Mouse (Mus musculus): ENCODE measurements around the gene Cdk16. TPM values are rescaled to one million over a fixed set of nuclear protein-coding genes. Genes with fewer than 3 reads are reported as not detected.
"Not testable (repeated sequence)": the region's sequence is repeated elsewhere in the genome, so short reads cannot be mapped to it uniquely, and the experiment has no call there.

Cdk16 gene
- polyA plus RNA-seq, 1 experiment = 141 TPM

DNA sequence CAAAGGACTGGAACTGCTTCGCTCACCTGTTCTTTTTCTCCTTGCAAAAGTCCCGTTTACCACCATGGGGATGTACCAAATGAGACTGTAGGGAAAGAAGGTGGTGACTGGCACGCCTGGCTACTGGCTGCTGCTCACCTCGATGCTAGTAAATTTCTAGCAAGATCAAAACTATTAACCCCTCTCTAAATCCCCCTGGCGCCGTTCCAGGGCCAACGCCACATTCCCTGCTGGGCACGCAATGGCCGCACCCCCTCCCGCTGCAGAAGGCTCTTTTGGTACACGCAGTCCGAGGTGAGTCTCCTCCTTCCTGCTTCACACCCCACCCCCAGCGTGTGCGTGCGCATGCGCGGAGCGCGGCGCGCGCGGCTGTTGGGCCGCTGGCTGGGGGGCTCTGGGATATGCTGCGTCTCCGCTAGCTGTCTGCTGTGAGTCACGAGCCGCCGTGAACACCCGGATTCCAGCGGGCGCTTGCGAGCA lies 354 bp downstream of the Cdk16 start:
- H3K4me3 ChIP-seq (ENCODE audit: insufficient read depth, low read length) = peak overlapping the region; percentile 98
- H3K27ac ChIP-seq (ENCODE audit: insufficient read depth, low read length) = peak overlapping the region; percentile 98

DNA sequence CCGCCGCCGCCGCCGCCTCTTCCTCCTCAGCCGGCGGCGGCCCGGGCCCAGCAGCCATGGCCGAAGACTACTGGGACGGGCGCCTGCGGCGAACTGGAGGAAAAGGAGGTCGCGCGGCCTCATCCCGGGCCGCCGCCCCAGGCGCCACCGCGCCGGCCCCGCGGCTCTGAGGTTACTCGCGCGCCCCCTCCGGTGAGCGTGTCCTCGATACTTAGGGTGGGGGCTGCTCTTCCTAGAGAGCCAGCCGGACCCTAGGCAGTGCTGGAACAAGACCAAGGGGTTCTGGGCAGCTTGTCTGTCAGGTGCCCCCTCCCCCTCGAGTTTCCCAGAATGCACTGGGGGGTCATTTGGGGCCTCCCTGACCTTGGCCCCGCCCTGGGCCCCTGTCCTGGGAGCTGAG lies 861 bp downstream of the Cdk16 start:
- TF ChIP-seq CTCF (IDR thresholded peaks at IDR 0.05; ENCODE audit: borderline replicate concordance, insufficient read depth, low read length) = no peak
- TF ChIP-seq POLR2A (IDR thresholded peaks at IDR 0.05; ENCODE audit: low read depth, low read length) = no peak; the same call in 1 of the 2 replicates
- Histone ChIP-seq H3K4me3 (ENCODE audit: insufficient read depth, low read length) (peak overlapping the region; percentile 98), H3K4me1 (ENCODE audit: control insufficient read depth, insufficient read depth, low read length) (no peaks in the 10 kb centered on the region), H3K27ac (ENCODE audit: insufficient read depth, low read length) (peak overlapping the region; percentile 77; the same call in 1 of the 2 replicates)

More for the DNA sequence above, 354 bp downstream of the Cdk16 start:
- TF ChIP-seq CTCF (IDR thresholded peaks at IDR 0.05; ENCODE audit: borderline replicate concordance, insufficient read depth, low read length) = no peak
- peak; percentile 54 for TF ChIP-seq POLR2A (IDR thresholded peaks at IDR 0.05; ENCODE audit: low read depth, low read length)
- no peaks in the 10 kb centered on the region for H3K4me1 ChIP-seq (ENCODE audit: control insufficient read depth, insufficient read depth, low read length)

DNA sequence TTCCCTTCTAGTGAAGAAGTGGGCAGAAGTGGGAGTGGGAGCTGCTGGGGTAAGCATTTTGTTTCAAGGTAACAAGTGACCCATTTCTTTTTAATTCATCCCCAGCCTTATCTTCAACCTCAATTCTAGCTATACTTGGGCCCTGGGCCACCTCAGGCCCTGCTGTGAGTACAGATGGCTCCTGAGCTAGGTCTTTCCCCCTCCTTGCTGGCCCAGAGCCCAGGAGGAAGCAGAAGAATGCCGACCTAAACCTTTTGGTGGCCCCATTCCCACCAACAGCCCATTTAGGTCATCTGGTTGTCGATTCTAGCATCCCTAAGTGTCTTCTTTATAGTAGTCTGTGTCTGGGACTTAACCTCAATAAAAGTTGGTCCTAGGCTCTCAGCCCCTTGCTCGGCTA lies 3.8 kb downstream of the Cdk16 start:
- no peak overlapping the region for H3K4me3 ChIP-seq (ENCODE audit: insufficient read depth, low read length)
- no peak for TF ChIP-seq POLR2A (IDR thresholded peaks at IDR 0.05; ENCODE audit: low read depth, low read length)
- no peak for TF ChIP-seq CTCF (IDR thresholded peaks at IDR 0.05; ENCODE audit: borderline replicate concordance, insufficient read depth, low read length)
- no peaks in the 10 kb centered on the region for H3K4me1 ChIP-seq (ENCODE audit: control insufficient read depth, insufficient read depth, low read length)
- no peak overlapping the region for H3K27ac ChIP-seq (ENCODE audit: insufficient read depth, low read length)

DNA sequence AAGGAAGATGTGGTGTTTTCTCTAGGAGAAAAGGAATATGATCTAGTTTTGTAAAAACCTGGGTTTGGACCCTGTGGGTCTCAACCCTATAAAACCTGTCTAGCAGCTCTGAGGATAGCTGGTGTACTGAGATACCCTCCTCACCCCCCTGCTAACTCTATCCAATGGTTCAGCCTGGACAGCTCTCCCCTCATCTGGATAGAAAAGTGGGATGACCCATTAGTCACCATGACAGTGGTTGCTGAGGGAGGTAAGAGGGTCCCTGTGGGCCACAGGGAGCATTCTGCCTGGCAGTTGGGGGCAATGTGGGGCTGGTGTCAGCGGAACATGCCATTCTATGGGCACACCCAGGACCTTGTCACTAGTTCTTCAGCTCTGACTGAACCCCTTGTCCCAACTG lies 4.9 kb downstream of the Cdk16 start:
- TF ChIP-seq CTCF (IDR thresholded peaks at IDR 0.05; ENCODE audit: borderline replicate concordance, insufficient read depth, low read length) = no peak
- TF ChIP-seq POLR2A (IDR thresholded peaks at IDR 0.05; ENCODE audit: low read depth, low read length) = no peak

DNA sequence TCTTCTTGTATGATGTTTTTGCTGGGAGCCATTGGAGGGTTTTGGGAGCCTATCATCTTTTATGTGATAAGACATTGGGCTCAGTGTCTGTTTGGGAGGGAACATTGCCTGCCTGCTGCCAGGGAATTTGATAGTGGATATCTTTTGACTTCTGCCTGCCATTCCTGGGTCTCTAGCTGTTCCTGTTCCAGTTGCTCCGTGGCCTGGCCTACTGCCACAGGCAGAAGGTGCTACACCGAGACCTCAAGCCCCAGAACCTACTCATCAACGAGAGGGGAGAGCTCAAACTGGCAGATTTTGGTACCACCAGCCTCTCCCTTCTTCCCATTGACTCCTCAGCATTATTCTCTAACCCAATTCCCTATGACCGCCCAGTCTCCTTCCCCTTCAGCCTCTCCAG lies 8.1 kb downstream of the Cdk16 start:
- no peak overlapping the region for H3K27ac ChIP-seq (ENCODE audit: insufficient read depth, low read length)
- TF ChIP-seq POLR2A (IDR thresholded peaks at IDR 0.05; ENCODE audit: low read depth, low read length) = no peak
- no peak for TF ChIP-seq CTCF (IDR thresholded peaks at IDR 0.05; ENCODE audit: borderline replicate concordance, insufficient read depth, low read length)
- H3K4me1 ChIP-seq (ENCODE audit: control insufficient read depth, insufficient read depth, low read length) = no peaks in the 10 kb centered on the region
- no peak overlapping the region for H3K4me3 ChIP-seq (ENCODE audit: insufficient read depth, low read length)

More for the DNA sequence above, 4.9 kb downstream of the Cdk16 start:
- Histone ChIP-seq H3K27ac (ENCODE audit: insufficient read depth, low read length) (no peak overlapping the region), H3K4me3 (ENCODE audit: insufficient read depth, low read length) (no peak overlapping the region), H3K4me1 (ENCODE audit: control insufficient read depth, insufficient read depth, low read length) (no peaks in the 10 kb centered on the region)

DNA sequence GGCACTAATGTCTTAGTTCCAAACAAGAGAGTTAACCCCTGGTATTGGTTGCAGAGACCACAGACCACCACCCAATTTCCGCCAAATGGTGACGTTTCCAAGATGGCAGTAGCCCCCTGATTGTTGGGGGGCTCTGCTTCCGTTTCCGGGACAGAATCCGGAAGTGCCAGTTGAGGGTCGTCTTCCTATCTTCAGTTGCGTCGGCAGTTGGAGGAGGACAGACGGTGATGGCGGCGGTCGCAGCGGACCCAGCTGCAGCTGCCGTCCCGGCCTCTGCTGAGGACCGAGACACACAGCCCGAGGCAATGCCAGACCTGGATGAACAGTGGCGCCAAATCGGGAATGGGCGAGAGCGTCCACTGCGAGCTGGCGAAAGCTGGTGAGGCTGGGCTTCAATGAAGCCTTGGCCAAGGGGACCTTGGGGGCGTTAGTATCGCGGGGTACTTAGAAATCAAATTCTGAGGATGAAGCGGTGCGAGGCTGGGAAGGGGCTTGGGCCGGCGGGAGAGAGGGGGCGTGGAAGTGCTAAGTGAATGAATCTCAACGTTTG lies 16.1 kb downstream of the Cdk16 start, which contains the start of gene Usp11:
TSS of gene Usp11 (plus strand) at position 166 of the 550 bp plus-strand sequence.
- TF ChIP-seq CTCF (IDR thresholded peaks at IDR 0.05; ENCODE audit: borderline replicate concordance, insufficient read depth, low read length) = no peak
- TF ChIP-seq POLR2A (IDR thresholded peaks at IDR 0.05; ENCODE audit: low read depth, low read length) = peak; percentile 51
- H3K4me3 ChIP-seq (ENCODE audit: insufficient read depth, low read length) = peak within 1 kb of the TSS; percentile 58

DNA sequence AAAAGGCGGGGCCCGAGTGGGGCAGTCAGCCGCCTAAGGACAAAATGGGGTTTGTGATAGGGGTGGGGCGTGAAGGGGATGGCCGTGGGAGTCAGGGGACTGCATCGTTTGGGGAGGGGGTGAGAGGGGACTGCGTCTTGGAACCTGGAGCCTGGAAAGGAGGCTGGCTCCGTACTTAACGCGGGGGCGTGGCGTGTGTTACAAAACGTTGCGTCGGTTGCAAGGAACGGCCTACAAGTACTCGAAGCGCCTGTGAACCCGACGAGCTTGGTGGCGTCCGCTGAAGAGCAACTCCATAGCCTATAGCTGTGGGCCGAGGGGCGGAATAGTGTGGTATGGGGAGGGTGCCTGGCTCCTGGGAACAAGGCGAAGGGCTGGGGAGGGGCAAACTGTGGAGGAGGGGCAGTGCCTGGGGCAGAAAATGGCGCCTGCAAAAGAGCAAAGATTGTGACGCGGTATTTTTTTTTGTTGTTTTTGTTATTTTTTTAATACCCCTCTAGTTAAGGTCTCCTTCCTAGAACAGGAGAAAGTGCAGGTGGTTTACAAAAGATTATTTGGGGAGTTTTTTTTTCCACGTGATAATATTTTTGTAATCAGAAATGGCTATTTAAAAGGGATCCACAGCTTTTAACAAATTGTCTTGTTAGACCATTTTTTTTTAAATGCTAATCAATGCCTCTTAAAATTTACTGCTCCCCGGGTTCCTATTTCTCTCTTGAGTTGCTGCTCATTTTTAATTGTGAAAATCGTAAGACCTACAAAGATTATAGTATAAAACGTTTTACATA lies 16.7 kb downstream of the Cdk16 start:
- Histone ChIP-seq H3K4me3 (ENCODE audit: insufficient read depth, low read length) (peak overlapping the region; percentile 58), H3K27ac (ENCODE audit: insufficient read depth, low read length) (peak overlapping the region; percentile 83), H3K4me1 (ENCODE audit: control insufficient read depth, insufficient read depth, low read length) (no peaks in the 10 kb centered on the region)
- TF ChIP-seq CTCF (IDR thresholded peaks at IDR 0.05; ENCODE audit: borderline replicate concordance, insufficient read depth, low read length) (no peak), POLR2A (IDR thresholded peaks at IDR 0.05; ENCODE audit: low read depth, low read length) (peak; percentile 63; the same call in 1 of the 2 replicates)

More for the DNA sequence above, 16.1 kb downstream of the Cdk16 start, which contains the start of gene Usp11:
- Histone ChIP-seq H3K4me1 (ENCODE audit: control insufficient read depth, insufficient read depth, low read length) (no peaks in the 10 kb centered on the region), H3K27ac (ENCODE audit: insufficient read depth, low read length) (peak within 1 kb of the TSS; percentile 83)

DNA sequence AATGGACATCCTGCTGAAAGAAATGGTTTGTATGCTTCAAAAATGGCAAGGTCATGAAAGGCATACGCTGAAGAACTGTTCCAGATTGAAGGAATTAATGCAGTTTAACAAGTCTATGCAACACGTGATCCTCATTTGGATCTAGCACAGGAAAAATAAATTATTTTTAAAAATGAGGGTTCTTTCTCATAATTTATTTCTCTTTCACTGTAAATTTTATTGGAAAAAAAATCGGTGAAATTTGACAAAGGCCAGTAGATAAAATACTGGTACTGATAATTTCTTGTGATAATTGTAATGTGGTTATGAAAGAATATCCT lies 17.3 kb downstream of the Cdk16 start:
- TF ChIP-seq CTCF (IDR thresholded peaks at IDR 0.05; ENCODE audit: borderline replicate concordance, insufficient read depth, low read length) (no peak), POLR2A (IDR thresholded peaks at IDR 0.05; ENCODE audit: low read depth, low read length) (no peak)
- Histone ChIP-seq H3K4me3 (ENCODE audit: insufficient read depth, low read length) (peak overlapping the region; percentile 15; the same call in 1 of the 2 replicates), H3K4me1 (ENCODE audit: control insufficient read depth, insufficient read depth, low read length) (no peaks in the 10 kb centered on the region), H3K27ac (ENCODE audit: insufficient read depth, low read length) (no peak overlapping the region)

DNA sequence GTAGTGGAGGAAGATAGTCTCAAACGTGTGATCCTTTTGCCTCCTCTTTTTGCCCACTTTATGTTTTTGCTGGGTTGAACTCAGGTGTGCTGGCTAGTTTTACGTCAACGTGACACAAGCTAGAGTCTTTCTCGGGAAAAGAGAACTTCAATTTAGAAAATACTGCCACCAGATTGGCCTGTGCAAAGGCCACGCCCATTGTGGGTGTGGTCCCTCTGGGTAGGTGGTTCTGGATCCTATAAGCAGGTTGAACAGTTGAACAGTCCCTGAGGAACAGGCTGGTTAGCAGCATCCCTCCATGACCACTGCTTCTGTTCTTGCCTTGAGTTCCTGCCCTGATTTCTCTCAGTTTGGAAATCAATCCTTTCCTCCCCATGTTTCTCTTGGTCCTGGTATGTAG lies 40.9 kb downstream of the Cdk16 start:
- Histone ChIP-seq H3K4me1 (ENCODE audit: control insufficient read depth, insufficient read depth, low read length) (no peaks in the 10 kb centered on the region), H3K4me3 (ENCODE audit: insufficient read depth, low read length) (no peak overlapping the region), H3K27ac (ENCODE audit: insufficient read depth, low read length) (no peak overlapping the region)
- TF ChIP-seq CTCF (IDR thresholded peaks at IDR 0.05; ENCODE audit: borderline replicate concordance, insufficient read depth, low read length) (no peak), POLR2A (IDR thresholded peaks at IDR 0.05; ENCODE audit: low read depth, low read length) (no peak)

DNA sequence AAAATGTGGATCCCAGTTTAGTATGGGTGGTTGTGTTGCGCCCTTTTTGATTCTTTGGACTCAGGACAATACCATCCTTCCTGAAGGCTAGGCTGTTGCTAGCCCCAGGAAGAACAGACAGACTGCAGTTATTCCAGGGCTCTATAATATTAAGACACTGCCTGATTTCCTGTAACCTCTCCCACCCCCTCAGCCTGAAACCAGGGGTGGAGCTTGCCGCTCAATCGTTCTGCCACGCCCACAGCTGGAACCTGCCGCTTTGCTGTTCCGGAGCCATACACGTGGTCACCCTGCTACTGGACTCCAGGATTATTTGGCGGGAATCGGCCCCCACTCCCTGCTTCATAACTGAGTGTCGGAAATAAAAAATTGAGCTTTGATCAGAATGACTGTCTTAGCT lies 42.3 kb downstream of the Cdk16 start:
- not testable (repeated sequence) for H3K27ac ChIP-seq (ENCODE audit: insufficient read depth, low read length); H3K4me3 ChIP-seq (ENCODE audit: insufficient read depth, low read length); H3K4me1 ChIP-seq (ENCODE audit: control insufficient read depth, insufficient read depth, low read length)

All from embryonic fibroblast, embryonic 13.5 days (primary cell).